Mouse (Mus musculus) MEL (cell line): Measurements from ENCODE around the gene Egflam. TPM values are rescaled to one million over a fixed set of nuclear protein-coding genes. Genes with fewer than 3 reads are reported as not detected.

Experiments
- DNase-seq: peaks from one replicate; pipeline ENCODE4 v3.0.0; 2011; ENCODE audit warnings: low read depth, low spot score
- H3K27ac ChIP-seq: 2 replicates; pipeline ENCODE4 v1.5.1; 2012; ENCODE audit warnings: low read depth, mild to moderate bottlenecking, control low read depth, low read length, moderate library complexity; ENCODE audit not compliant: control insufficient read depth
- H3K27me3 ChIP-seq, 2 experiments: fragments of 150-350 bp in 1 of 2; sonication (generic) in 1 of 2; 2 replicates each; pipeline ENCODE4 v1.6.1; 2012; ENCODE audit warnings: low read length in 2 of 2, mild to moderate bottlenecking in 2 of 2, improper control_type of control experiment in 1 of 2, moderate library complexity in 1 of 2; ENCODE audit not compliant: insufficient read depth in 2 of 2, control insufficient read depth in 1 of 2
- H3K36me3 ChIP-seq, 2 experiments: 2 replicates each; pipeline ENCODE4 v1.6.1; 2012 to 2014; ENCODE audit warnings: low read length in 2 of 2, improper control_type of control experiment in 1 of 2, inconsistent platforms in 1 of 2, mild to moderate bottlenecking in 1 of 2; ENCODE audit not compliant: insufficient read depth in 2 of 2, control insufficient read depth in 1 of 2
- H3K4me1 ChIP-seq, 2 experiments: fragments of 150-350 bp in 1 of 2; sonication (generic) in 1 of 2; 2 replicates each; pipeline ENCODE4 v1.6.1; 2012; ENCODE audit warnings: low read length in 2 of 2, improper control_type of control experiment in 1 of 2, mild to moderate bottlenecking in 1 of 2; ENCODE audit not compliant: insufficient read depth in 2 of 2, control insufficient read depth in 1 of 2
- H3K4me3 ChIP-seq, 2 experiments: fragments of 150-350 bp in 1 of 2; sonication (generic) in 1 of 2; 2 replicates each; pipeline ENCODE4 v1.5.1; 2012; ENCODE audit warnings: low read depth in 2 of 2, low read length in 2 of 2, mild to moderate bottlenecking in 2 of 2, moderate library complexity in 2 of 2, control low read depth in 1 of 2, improper control_type of control experiment in 1 of 2; ENCODE audit not compliant: control insufficient read depth in 1 of 2, insufficient read depth in 1 of 2
- H3K79me2 ChIP-seq: 2 replicates; pipeline ENCODE4 v1.6.1; 2012; ENCODE audit warnings: mild to moderate bottlenecking, low read length, moderate library complexity; ENCODE audit not compliant: control insufficient read depth, poor library complexity, insufficient read depth
- H3K9ac ChIP-seq: 2 replicates; pipeline ENCODE4 v1.6.1; 2012; ENCODE audit warnings: low read depth, mild to moderate bottlenecking, control low read depth, low read length, moderate library complexity; ENCODE audit not compliant: control insufficient read depth, poor library complexity, severe bottlenecking
- H3K9me3 ChIP-seq: fragments of 150-350 bp; sonication (generic); replicated peaks from 2 replicates; pipeline ENCODE4 v1.6.1; 2012; ENCODE audit warnings: mild to moderate bottlenecking, low read length, improper control_type of control experiment, moderate library complexity; ENCODE audit not compliant: insufficient read depth
- BHLHE40 ChIP-seq: IDR thresholded peaks from 2 replicates; pipeline ENCODE4 v1.6.1; 2012; ENCODE audit warnings: low read depth, mild to moderate bottlenecking, inconsistent platforms, low read length, improper control_type of control experiment, borderline replicate concordance
- CHD1 ChIP-seq: IDR thresholded peaks from 2 replicates; pipeline ENCODE4 v1.6.1; 2012; ENCODE audit warnings: low read depth, mild to moderate bottlenecking, inconsistent platforms, low read length, improper control_type of control experiment
- CHD2 ChIP-seq: IDR thresholded peaks from 2 replicates; pipeline ENCODE4 v1.6.1; 2011; ENCODE audit warnings: low read length, improper control_type of control experiment
- CTCF ChIP-seq, 3 experiments: IDR thresholded peaks in 2 of 3; conservative IDR thresholded peaks in 1 of 3; 2 replicates each; pipeline ENCODE4 v1.5.1; 2011 to 2012; ENCODE audit warnings: low read length in 3 of 3, low read depth in 2 of 3, mild to moderate bottlenecking in 2 of 3, improper control_type of control experiment in 1 of 3, inconsistent platforms in 1 of 3, mixed read lengths in 1 of 3, moderate library complexity in 1 of 3; ENCODE audit not compliant: control insufficient read depth in 1 of 3, insufficient read depth in 1 of 3, poor library complexity in 1 of 3, severe bottlenecking in 1 of 3
- ELF1 ChIP-seq: IDR thresholded peaks from 2 replicates; pipeline ENCODE4 v1.6.1; 2014; ENCODE audit warnings: low read depth, mild to moderate bottlenecking, inconsistent platforms, low read length, improper control_type of control experiment, moderate library complexity
- GABPA ChIP-seq: IDR thresholded peaks from 2 replicates; pipeline ENCODE4 v1.6.1; 2012; ENCODE audit warnings: low read depth, mild to moderate bottlenecking, inconsistent platforms, low read length, improper control_type of control experiment, moderate library complexity
- GATA1 ChIP-seq: IDR thresholded peaks from 2 replicates; pipeline ENCODE4 v1.6.1; 2011; ENCODE audit warnings: low read depth, low read length, improper control_type of control experiment
- HCFC1 ChIP-seq: IDR thresholded peaks from 2 replicates; pipeline ENCODE4 v1.6.1; 2012; ENCODE audit warnings: low read depth, mild to moderate bottlenecking, inconsistent platforms, low read length, improper control_type of control experiment, moderate library complexity
- JUND ChIP-seq: IDR thresholded peaks from 2 replicates; pipeline ENCODE4 v1.6.1; 2011; ENCODE audit warnings: low read depth, mild to moderate bottlenecking, improper control_type of control experiment, low read length
- KAT2A ChIP-seq: conservative IDR thresholded peaks from 2 replicates; pipeline ENCODE4 v1.6.1; 2012; ENCODE audit warnings: low read depth, low read length, improper control_type of control experiment, inconsistent platforms
- MAX ChIP-seq: IDR thresholded peaks from 2 replicates; pipeline ENCODE4 v1.6.1; 2011; ENCODE audit warnings: low read length, improper control_type of control experiment
- MAZ ChIP-seq: IDR thresholded peaks from 2 replicates; pipeline ENCODE4 v1.6.1; 2012; ENCODE audit warnings: low read depth, mild to moderate bottlenecking, inconsistent platforms, low read length, improper control_type of control experiment
- MEF2A ChIP-seq: IDR thresholded peaks from 2 replicates; pipeline ENCODE4 v1.6.1; 2014; ENCODE audit warnings: low read depth, mild to moderate bottlenecking, inconsistent platforms, low read length, improper control_type of control experiment; ENCODE audit not compliant: poor library complexity, insufficient replicate concordance, severe bottlenecking; ENCODE audit errors: extremely low read depth
- MXI1 ChIP-seq: IDR thresholded peaks from 2 replicates; pipeline ENCODE4 v1.6.1; 2011; ENCODE audit warnings: mild to moderate bottlenecking, low read depth, low read length, improper control_type of control experiment
- MYB ChIP-seq: IDR thresholded peaks from 2 replicates; pipeline ENCODE4 v1.6.1; 2011; ENCODE audit warnings: mild to moderate bottlenecking, low read depth, low read length, improper control_type of control experiment
- MYC ChIP-seq: IDR thresholded peaks from 2 replicates; pipeline ENCODE4 v1.6.1; 2011; ENCODE audit warnings: low read depth, mild to moderate bottlenecking, low read length, improper control_type of control experiment, moderate library complexity
- NRF1 ChIP-seq: IDR thresholded peaks from 2 replicates; pipeline ENCODE4 v1.6.1; 2014; ENCODE audit warnings: low read depth, mild to moderate bottlenecking, inconsistent platforms, low read length, improper control_type of control experiment, moderate library complexity; ENCODE audit not compliant: poor library complexity, insufficient read depth, severe bottlenecking
- POLR2AphosphoS5 ChIP-seq: IDR thresholded peaks from 2 replicates; pipeline ENCODE4 v1.6.1; 2012; ENCODE audit warnings: low read depth, borderline replicate concordance, mild to moderate bottlenecking, inconsistent platforms, low read length, moderate library complexity, mixed read lengths
- RAD21 ChIP-seq: IDR thresholded peaks from 2 replicates; pipeline ENCODE4 v1.6.1; 2011; ENCODE audit warnings: mild to moderate bottlenecking, low read depth, low read length, improper control_type of control experiment
- SIN3A ChIP-seq: IDR thresholded peaks from 2 replicates; pipeline ENCODE4 v1.6.1; 2012; ENCODE audit warnings: low read length, improper control_type of control experiment, inconsistent platforms
- TAL1 ChIP-seq: IDR thresholded peaks from 2 replicates; pipeline ENCODE4 v1.6.1; 2012; ENCODE audit warnings: mild to moderate bottlenecking, inconsistent platforms, low read length, moderate library complexity, mixed read lengths
- TCF12 ChIP-seq: IDR thresholded peaks from 2 replicates; pipeline ENCODE4 v1.6.1; 2014; ENCODE audit warnings: low read depth, mild to moderate bottlenecking, inconsistent platforms, low read length, improper control_type of control experiment, moderate library complexity
- USF1 ChIP-seq: IDR thresholded peaks from 2 replicates; pipeline ENCODE4 v1.6.1; 2014; ENCODE audit warnings: low read depth, mild to moderate bottlenecking, inconsistent platforms, low read length, improper control_type of control experiment, moderate library complexity
- ZC3H11A ChIP-seq: IDR thresholded peaks from 2 replicates; pipeline ENCODE4 v1.6.1; 2012; ENCODE audit warnings: low read depth, mild to moderate bottlenecking, inconsistent platforms, low read length, improper control_type of control experiment
- ZKSCAN1 ChIP-seq: IDR thresholded peaks from 2 replicates; pipeline ENCODE4 v1.6.1; 2012; ENCODE audit warnings: low read depth, mild to moderate bottlenecking, inconsistent platforms, low read length, improper control_type of control experiment, moderate library complexity
- polyA plus RNA-seq, 2 experiments: library from polyadenylated mRNA; stranded (reverse) in 1 of 2; unstranded in 1 of 2; fragments of >175 nt in 1 of 2; fragments of >200 nt in 1 of 2; gene quantifications; 2 replicates each; pipeline versions ENCODE4 v1.2.1 to v1.2.4; 2012; ENCODE audit warnings: low replicate concordance in 2 of 2, low read depth in 1 of 2; ENCODE audit not compliant: insufficient read length in 2 of 2, insufficient read depth in 1 of 2, missing spikeins in 1 of 2
- total RNA-seq: library from RNA; depleted of rRNA; stranded (reverse); fragments of 300-350 nt; gene quantifications from 2 replicates; pipeline ENCODE4 v1.2.3, GENCODE M21; 2012

The Egflam gene
- total and polyA plus RNA-seq, 3 experiments = not detected

- TF ChIP-seq KAT2A = no peak
- TF ChIP-seq, all 39 proteins: peak for 0
- no peak overlapping the region for H3K4me3 ChIP-seq
- no peaks in the 10 kb centered on the region for H3K36me3 ChIP-seq
- no peaks in the 10 kb centered on the region for H3K4me1 ChIP-seq
- no peaks in the 10 kb centered on the region for H3K9me3 ChIP-seq
- no peaks in the 10 kb centered on the region for H3K79me2 ChIP-seq
- H3K27ac ChIP-seq = no peak overlapping the region
- no peak for DNase-seq
- no peak overlapping the region for H3K9ac ChIP-seq
- no peaks in the 10 kb centered on the region for H3K27me3 ChIP-seq
Measured at GRCm38 (mm10) chr15:7263339-7263738, 134.9 kb downstream of the Egflam start.

GRCm38 (mm10) chr15:7261371-7261770, 136.8 kb downstream of the Egflam start:
- Histone ChIP-seq H3K36me3 (no peaks in the 10 kb centered on the region), H3K9me3 (no peaks in the 10 kb centered on the region), H3K27me3 (no peaks in the 10 kb centered on the region), H3K9ac (no peak overlapping the region), H3K4me1 (no peaks in the 10 kb centered on the region), H3K4me3 (no peak overlapping the region)
- DNase-seq = no peak
- no peak for TF ChIP-seq USF1
- no peak for TF ChIP-seq HCFC1
- no peak for TF ChIP-seq ELF1
- TF ChIP-seq MXI1 = no peak
- no peak for TF ChIP-seq POLR2AphosphoS5
- no peak for TF ChIP-seq TCF12
- no peak for TF ChIP-seq CHD1
- TF ChIP-seq ZKSCAN1 = no peak
- no peak for TF ChIP-seq GATA1
- no peak for TF ChIP-seq MAZ
- TF ChIP-seq NRF1 = no peak
- no peak for TF ChIP-seq JUND
- TF ChIP-seq CTCF (IDR thresholded peaks at IDR 0.05 in 2 of 3, conservative IDR thresholded peaks at IDR 0.05 in 1 of 3; ENCODE audit: control insufficient read depth in 1 of 3, insufficient read depth in 1 of 3, low read depth in 2 of 3, low read length in 3 of 3, poor library complexity in 1 of 3, severe bottlenecking in 1 of 3) = no peak
- TF ChIP-seq MYC = no peak
- no peak for TF ChIP-seq RAD21
- TF ChIP-seq, all 39 proteins: peak for 0
- Histone ChIP-seq H3K79me2 (no peaks in the 10 kb centered on the region), H3K27ac (no peak overlapping the region)

- no peaks in the 10 kb centered on the region for H3K4me1 ChIP-seq
- TF ChIP-seq MAZ (no peak), GATA1 (no peak), CHD1 (no peak), MEF2A (no peak), HCFC1 (no peak), POLR2AphosphoS5 (no peak), MAX (no peak), TAL1 (no peak), BHLHE40 (no peak), CHD2 (no peak), SIN3A (no peak), ZC3H11A (no peak), GABPA (no peak), MYB (no peak), ZKSCAN1 (no peak)
- H3K4me3 ChIP-seq = no peak overlapping the region
- no peaks in the 10 kb centered on the region for H3K9me3 ChIP-seq
- no peaks in the 10 kb centered on the region for H3K79me2 ChIP-seq
- no peaks in the 10 kb centered on the region for H3K27me3 ChIP-seq
- DNase-seq = no peak
- no peaks in the 10 kb centered on the region for H3K36me3 ChIP-seq
- H3K9ac ChIP-seq = no peak overlapping the region
- no peak overlapping the region for H3K27ac ChIP-seq
Measured at GRCm38 (mm10) chr15:7256577-7256976, 141.6 kb downstream of the Egflam start.
